Mouse (Mus musculus) neural tube, embryonic 13.5 days (tissue): ENCODE results near the gene Rps6ka2. TPM values are rescaled to one million over a fixed set of nuclear protein-coding genes. Genes with fewer than 3 reads are reported as not detected.

Source experiments
- ATAC-seq: fragments of 200-750 bp; cut with Nextera tagmentation; 2 replicates; pipeline ENCODE4 v1.8.0; 2017; ENCODE audit warnings: low read depth, mild to moderate bottlenecking, moderate TSS enrichment, moderate library complexity
- H3K27ac ChIP-seq: fragments of 300-500 bp; sonication (generic); replicated peaks from 2 replicates; pipeline ENCODE4 v1.5.1; 2015; ENCODE audit warnings: moderate library complexity, mild to moderate bottlenecking, inconsistent platforms
- H3K27me3 ChIP-seq: fragments of 300-500 bp; sonication (generic); 2 replicates; pipeline ENCODE4 v1.6.1; 2015; ENCODE audit warnings: mild to moderate bottlenecking, inconsistent platforms
- H3K36me3 ChIP-seq: fragments of 300-500 bp; sonication (generic); 2 replicates; pipeline ENCODE4 v1.6.1; 2015; ENCODE audit warnings: mild to moderate bottlenecking, inconsistent platforms
- H3K4me1 ChIP-seq: fragments of 300-500 bp; sonication (generic); replicated peaks from 2 replicates; pipeline ENCODE4 v1.6.1; 2015; ENCODE audit warnings: inconsistent platforms
- H3K4me2 ChIP-seq: fragments of 300-500 bp; sonication (generic); 2 replicates; pipeline ENCODE4 v1.6.1; 2015; ENCODE audit warnings: inconsistent platforms, mild to moderate bottlenecking, moderate library complexity
- H3K4me3 ChIP-seq: fragments of 300-500 bp; sonication (generic); 2 replicates; pipeline ENCODE4 v1.5.1; 2015; ENCODE audit warnings: mild to moderate bottlenecking, inconsistent platforms
- H3K9ac ChIP-seq: fragments of 300-500 bp; sonication (generic); 2 replicates; pipeline ENCODE4 v1.6.1; 2015; ENCODE audit warnings: moderate library complexity, mild to moderate bottlenecking, inconsistent platforms
- H3K9me3 ChIP-seq: fragments of 300-500 bp; sonication (generic); 2 replicates; pipeline ENCODE4 v1.6.1; 2016; ENCODE audit warnings: inconsistent platforms
- WGBS: fragments of 180-500 bp; shearing (Covaris S2); methylation state at CpG from one replicate; pipeline ENCODE4 v1.1.7; 2015; 5-methylcytosine and 5-hydroxymethylcytosine counted together
- polyA plus RNA-seq: library from polyadenylated mRNA; unstranded; fragments of >200 nt; fragmentation: Nextera tagmentation; extraction: Ambion mirVana; gene quantifications from 2 replicates; pipeline ENCODE4 v1.2.1, GENCODE M21; 2015

The Rps6ka2 gene
- polyA plus RNA-seq, 1 experiment from 2014 or later, result 23.5 TPM

GRCm38 (mm10) chr17:7146479-7146878 is 23.4 kb upstream of the Rps6ka2 start:
- Histone ChIP-seq H3K4me3 (no peak overlapping the region), H3K9me3 (no peaks in the 10 kb centered on the region), H3K27ac (no peak overlapping the region), H3K27me3 (no peaks in the 10 kb centered on the region), H3K4me2 (no peak overlapping the region), H3K9ac (no peak overlapping the region), H3K36me3 (no peaks in the 10 kb centered on the region), H3K4me1 (peaks cover 14% of the 10 kb centered on the region; the same call in 1 of the 2 replicates)
- 90% methylated on average over 7 of the region's 7 CpGs for WGBS
- ATAC-seq, result no peak

DNA sequence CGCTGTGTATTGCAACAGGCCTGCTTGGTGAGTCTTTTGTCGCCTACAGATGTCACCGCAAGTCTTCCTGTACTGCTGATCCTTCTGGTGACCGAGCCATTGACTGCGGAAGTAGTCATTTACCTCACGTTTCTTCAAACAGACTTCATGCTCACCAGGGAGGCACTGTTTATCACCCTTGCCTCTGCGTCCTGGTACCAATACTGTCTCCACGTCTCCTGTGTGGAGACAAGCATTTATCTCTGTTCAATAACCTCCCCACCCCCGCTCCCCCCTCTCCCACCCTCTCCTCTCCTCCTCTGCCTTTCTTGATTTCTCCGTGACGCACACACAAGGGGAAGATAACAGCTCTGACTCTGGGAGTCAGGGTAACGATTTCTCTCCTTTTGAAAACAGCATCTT is 22.0 kb upstream of the Rps6ka2 start:
- Histone ChIP-seq H3K4me1 (peaks cover 14% of the 10 kb centered on the region; the same call in 1 of the 2 replicates), H3K27me3 (no peaks in the 10 kb centered on the region), H3K9ac (no peak overlapping the region), H3K9me3 (no peaks in the 10 kb centered on the region), H3K27ac (no peak overlapping the region), H3K4me2 (no peak overlapping the region), H3K36me3 (no peaks in the 10 kb centered on the region), H3K4me3 (no peak overlapping the region)
- ATAC-seq, result no peak
- 38% methylated on average over 12 of the region's 12 CpGs for WGBS

DNA sequence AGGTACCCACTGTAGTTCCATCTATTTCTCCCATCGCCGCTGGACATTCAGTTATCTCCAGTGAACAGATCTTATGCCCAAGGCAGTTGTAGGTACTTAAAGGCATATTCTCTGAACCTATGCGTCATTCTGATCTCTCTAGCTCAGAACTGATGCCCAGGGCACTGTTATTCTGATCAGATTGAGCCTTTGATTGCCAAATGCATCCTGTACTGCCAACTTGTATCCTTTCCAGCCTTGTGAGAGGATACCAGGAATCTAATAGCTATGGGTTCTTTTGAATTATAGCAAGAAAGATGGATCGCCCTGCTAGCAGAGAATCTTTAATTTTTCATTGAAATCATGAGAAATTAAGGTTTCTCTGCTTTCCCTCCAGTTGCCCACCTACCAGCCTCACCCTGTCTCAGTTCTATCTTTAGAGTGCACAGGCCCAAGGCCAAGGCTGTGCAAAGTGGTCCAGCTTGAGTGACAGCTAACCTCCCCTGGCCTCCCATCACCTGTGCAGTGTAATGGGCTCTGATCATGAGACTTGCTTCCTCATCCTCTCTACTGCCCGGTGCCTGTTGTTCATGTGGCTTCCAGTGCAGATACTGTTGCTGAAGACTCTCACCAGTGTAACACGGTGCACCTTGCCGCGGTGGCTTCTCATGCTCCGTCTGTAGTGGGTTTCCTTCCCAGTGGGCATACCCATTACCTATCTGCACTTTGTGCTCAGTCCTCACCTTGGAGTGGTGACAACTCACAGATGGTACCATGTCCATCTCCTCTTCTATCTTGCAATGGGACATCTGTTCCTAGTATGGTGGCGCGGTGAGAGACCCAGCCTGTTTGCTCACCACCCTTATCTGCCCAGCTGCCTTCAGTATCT is 20.4 kb upstream of the Rps6ka2 start:
- Histone ChIP-seq H3K9ac (no peak overlapping the region), H3K4me1 (peaks cover 14% of the 10 kb centered on the region; the same call in 1 of the 2 replicates), H3K36me3 (no peaks in the 10 kb centered on the region), H3K9me3 (no peaks in the 10 kb centered on the region), H3K27ac (no peak overlapping the region), H3K4me2 (no peak overlapping the region), H3K4me3 (no peak overlapping the region), H3K27me3 (no peaks in the 10 kb centered on the region)
- WGBS, result 96% methylated on average over 11 of the region's 11 CpGs
- ATAC-seq, result no peak

DNA sequence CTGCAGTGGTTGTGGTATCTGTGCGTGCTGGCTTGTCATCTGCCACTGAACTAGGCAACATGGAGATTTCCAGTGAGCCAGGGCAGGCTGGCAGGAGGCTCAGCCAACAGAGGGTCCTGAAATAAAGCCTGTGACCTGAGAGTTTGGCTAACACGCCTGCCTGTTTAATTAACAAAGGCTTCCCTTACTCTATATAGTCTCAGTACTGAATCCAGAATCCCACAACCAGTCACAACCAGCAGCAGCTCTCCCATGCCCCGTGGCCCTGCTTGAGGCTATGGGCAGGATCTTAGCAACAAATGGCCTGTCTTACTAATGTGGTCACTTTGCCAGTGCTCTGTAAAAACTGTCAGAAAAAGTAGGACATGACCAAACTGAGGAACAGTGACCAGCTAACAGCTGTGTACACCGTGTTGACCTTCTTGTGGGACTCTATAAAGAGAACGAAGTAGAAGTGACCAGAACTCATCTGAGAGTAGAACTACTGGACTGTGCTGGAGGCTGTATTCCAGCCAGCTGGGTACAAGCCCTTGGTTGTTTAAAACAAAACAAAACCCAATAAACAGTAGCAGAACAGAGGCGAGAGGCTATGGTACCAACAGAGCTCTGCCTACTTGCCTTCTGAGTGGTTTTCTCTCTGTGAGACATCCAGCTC is 18.3 kb upstream of the Rps6ka2 start:
- Histone ChIP-seq H3K9me3 (no peaks in the 10 kb centered on the region), H3K36me3 (no peaks in the 10 kb centered on the region), H3K4me1 (peaks cover 7% of the 10 kb centered on the region; the same call in 1 of the 2 replicates), H3K4me2 (no peak overlapping the region), H3K9ac (no peak overlapping the region), H3K4me3 (no peak overlapping the region), H3K27me3 (no peaks in the 10 kb centered on the region), H3K27ac (no peak overlapping the region)
- no peak for ATAC-seq
- WGBS, result 78% methylated on average over 6 of the region's 6 CpGs

DNA sequence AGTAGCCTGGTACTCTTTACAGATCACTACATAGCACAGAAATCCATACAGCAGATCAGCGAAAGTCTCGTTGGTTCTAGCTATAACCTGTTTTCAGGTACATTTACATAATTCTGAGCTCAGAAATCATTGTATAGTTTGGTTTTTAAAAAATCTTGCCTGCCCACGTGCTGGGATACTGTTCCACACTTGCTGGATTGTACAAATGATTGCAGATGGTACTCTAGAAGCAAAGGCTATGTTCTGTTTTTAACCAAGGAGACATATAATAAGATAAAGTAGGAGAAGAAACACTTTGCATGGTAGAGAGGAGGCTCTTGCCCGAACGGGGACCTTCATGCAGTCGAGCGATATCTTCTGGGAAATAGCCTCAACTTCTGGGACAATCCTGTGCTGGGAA is 17.3 kb upstream of the Rps6ka2 start:
- ATAC-seq, result no peak

DNA sequence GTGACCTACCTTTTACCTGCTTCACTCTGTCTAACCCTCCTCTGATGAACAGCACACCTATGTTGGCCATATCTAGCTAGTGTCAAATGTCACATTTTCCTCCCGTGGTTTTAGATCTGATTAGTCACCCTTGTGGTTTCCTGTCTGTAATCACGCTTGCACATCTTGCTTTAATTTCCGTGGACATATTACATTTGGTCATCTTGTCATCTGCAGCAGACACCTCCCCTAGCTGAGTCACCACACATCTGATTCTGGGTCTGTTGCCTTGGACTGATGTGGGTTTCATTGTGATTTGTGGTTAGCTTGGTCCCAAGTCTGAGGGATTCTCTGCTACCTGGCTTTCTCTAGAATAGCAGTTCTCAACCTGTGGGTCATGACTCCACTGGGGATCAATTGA is 6.0 kb upstream of the Rps6ka2 start:
- Histone ChIP-seq H3K27ac (no peak overlapping the region), H3K9me3 (no peaks in the 10 kb centered on the region), H3K9ac (no peak overlapping the region), H3K27me3 (no peaks in the 10 kb centered on the region), H3K4me3 (no peak overlapping the region), H3K4me2 (no peak overlapping the region), H3K36me3 (no peaks in the 10 kb centered on the region), H3K4me1 (peaks cover 10% of the 10 kb centered on the region)
- 83% methylated on average over 3 of the region's 3 CpGs for WGBS
- ATAC-seq, result no peak

More for the DNA sequence above, 17.3 kb upstream of the Rps6ka2 start:
- Histone ChIP-seq H3K4me1 (peaks cover 12% of the 10 kb centered on the region; the same call in 1 of the 2 replicates), H3K4me2 (no peak overlapping the region), H3K4me3 (no peak overlapping the region), H3K9ac (no peak overlapping the region), H3K27me3 (no peaks in the 10 kb centered on the region), H3K27ac (no peak overlapping the region), H3K9me3 (no peaks in the 10 kb centered on the region), H3K36me3 (no peaks in the 10 kb centered on the region)
- 95% methylated on average over 7 of the region's 7 CpGs for WGBS

DNA sequence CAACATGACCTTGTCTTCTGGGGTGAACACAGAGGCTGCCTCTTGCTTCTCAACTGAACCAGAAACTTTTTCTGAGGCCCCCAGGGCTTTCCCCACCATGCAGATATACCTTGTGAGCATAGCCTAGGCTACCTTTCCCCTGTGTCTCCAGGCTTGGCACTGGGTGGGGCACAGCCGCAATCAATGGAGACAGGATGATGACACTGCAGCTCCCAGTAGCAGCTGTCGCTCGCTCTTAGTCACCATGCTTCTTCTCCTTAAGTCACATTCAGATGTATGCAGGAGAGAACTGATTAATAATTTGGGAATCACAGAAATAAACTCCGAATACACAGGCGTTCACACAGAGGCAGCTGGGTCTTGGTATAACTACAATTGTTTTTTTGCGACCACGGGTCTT is 4.4 kb upstream of the Rps6ka2 start:
- Histone ChIP-seq H3K27ac (no peak overlapping the region), H3K4me2 (no peak overlapping the region), H3K4me3 (no peak overlapping the region), H3K9me3 (no peaks in the 10 kb centered on the region), H3K9ac (no peak overlapping the region), H3K36me3 (no peaks in the 10 kb centered on the region), H3K4me1 (peaks cover 16% of the 10 kb centered on the region), H3K27me3 (no peaks in the 10 kb centered on the region)
- 98% methylated on average over 7 of the region's 7 CpGs for WGBS
- no peak for ATAC-seq

GRCm38 (mm10) chr17:7168961-7169626 is 821 bp upstream of the Rps6ka2 start:
- no peaks in the 10 kb centered on the region for H3K9me3 ChIP-seq
- WGBS, result 4% methylated on average over 15 of the region's 15 CpGs
- ATAC-seq, result peak; percentile 69
- peak overlapping the region; percentile 78 for H3K4me3 ChIP-seq
- H3K27me3 ChIP-seq, result no peaks in the 10 kb centered on the region
- no peaks in the 10 kb centered on the region for H3K36me3 ChIP-seq
- H3K4me1 ChIP-seq, result peaks cover 46% of the 10 kb centered on the region
- peak overlapping the region; percentile 94 for H3K27ac ChIP-seq
- peak overlapping the region; percentile 73 for H3K4me2 ChIP-seq
- peak overlapping the region; percentile 64 for H3K9ac ChIP-seq

DNA sequence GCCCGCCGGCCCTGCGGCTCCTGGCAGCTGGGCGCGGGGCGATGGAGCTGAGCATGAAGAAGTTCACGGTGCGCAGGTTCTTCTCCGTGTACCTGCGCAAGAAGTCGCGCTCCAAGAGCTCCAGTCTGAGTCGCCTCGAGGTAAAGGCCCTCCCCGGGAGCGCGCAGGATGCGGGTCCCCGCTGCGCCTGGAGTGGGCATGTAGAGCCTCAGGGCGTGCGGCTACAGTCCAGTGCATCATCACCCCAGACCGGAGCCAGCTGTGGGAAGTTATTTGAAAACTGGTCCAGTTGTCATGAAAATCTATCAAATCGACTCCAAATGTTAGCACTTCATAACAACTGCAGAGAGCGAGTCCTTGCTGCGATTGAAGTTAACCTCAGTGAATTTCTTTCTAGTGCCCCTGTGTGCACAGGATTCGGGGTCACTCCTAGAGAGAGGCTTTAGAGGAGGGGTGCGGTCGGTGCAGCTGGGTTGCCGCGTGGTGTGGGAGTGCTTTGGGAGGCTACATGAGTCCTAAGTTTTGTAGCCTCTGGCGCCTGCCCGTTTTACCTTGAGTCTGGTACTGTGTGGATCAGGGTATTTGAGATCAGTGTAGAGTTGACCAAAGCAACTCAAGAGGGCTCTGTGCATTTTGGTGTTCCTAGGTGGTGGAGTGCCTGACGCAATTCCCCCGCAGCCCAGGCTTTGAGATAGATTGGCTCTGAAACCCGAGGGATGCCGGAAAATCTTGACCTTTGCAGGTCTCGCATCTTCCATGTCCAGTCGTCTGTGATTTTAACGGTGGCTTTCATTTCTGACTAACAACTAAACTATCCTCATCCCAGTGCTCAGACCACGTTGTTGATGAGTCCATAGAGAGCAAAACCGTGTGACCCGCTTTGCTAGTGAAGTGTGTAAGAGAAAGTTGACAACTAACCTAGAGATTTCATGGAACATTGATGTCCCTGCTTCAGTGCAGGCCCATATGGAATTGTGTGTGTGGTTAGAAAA is 685 bp downstream of the Rps6ka2 start:
- Histone ChIP-seq H3K36me3 (no peaks in the 10 kb centered on the region), H3K27ac (peak overlapping the region; percentile 88), H3K9ac (peak overlapping the region; percentile 83), H3K27me3 (no peaks in the 10 kb centered on the region), H3K4me1 (peaks cover 46% of the 10 kb centered on the region), H3K4me2 (peak overlapping the region; percentile 73), H3K4me3 (peak overlapping the region; percentile 78), H3K9me3 (no peaks in the 10 kb centered on the region)
- peak; percentile 61; the same call in 1 of the 2 replicates for ATAC-seq
- 2% methylated on average over 43 of the region's 43 CpGs for WGBS

DNA sequence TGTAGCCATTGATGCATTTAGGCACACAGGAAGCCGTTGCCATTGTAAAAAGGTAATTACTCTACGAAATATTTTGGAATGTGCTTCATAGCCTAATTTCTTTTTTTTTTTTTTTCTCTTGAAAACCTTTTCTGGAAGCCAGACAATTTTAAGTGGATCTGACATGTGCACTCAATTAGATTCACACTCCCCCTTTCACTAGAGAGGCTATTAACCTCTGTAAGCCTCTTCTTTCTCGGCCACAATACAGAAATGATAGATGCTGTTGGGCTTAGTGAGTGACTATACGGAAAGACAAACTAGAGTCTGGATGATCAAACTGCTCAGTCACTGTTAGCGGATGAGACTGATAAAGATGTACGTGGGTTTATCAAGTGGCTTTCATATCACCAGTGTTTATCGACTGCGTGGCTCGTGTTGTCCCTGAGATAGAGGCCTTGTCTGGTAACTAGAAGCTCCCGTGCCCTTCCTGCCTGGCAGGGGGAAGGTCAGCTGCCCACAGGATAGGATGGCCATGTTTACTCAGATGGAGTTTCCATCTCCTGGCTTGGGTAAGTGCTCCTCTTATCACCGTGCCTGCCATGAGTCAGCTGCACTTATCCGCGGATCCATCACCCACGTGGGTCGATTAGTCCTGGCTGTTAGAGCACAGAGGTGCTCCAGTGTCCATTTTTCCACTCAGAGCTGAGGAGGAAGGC is 3.6 kb downstream of the Rps6ka2 start:
- H3K27ac ChIP-seq, result no peak overlapping the region
- peaks cover 52% of the 10 kb centered on the region for H3K4me1 ChIP-seq
- no peaks in the 10 kb centered on the region for H3K27me3 ChIP-seq
- no peak overlapping the region for H3K9ac ChIP-seq
- no peak for ATAC-seq
- no peaks in the 10 kb centered on the region for H3K9me3 ChIP-seq
- H3K4me3 ChIP-seq, result no peak overlapping the region
- H3K36me3 ChIP-seq, result no peaks in the 10 kb centered on the region
- 68% methylated on average over 15 of the region's 15 CpGs for WGBS
- H3K4me2 ChIP-seq, result no peak overlapping the region

DNA sequence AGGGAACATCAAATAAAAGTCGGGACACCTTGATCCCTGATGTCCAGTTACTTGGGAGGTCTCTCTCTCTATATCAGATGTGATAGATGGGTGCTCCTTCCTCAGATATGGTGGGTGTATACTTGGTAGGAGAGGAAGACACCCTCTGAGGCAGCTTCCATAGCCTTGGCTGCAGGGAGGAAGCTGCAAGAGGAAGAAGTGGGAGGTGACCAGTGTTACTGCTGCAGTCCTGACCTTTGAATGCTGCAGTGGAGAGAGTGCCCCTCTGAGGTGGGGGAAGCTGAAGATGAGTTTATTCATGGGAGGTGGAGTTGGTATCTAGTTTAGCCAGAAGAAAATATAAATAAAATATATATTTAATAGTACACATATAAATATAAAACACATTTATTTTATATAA is 5.4 kb downstream of the Rps6ka2 start:
- Histone ChIP-seq H3K9me3 (no peaks in the 10 kb centered on the region), H3K4me2 (no peak overlapping the region), H3K4me1 (peaks cover 45% of the 10 kb centered on the region), H3K27ac (no peak overlapping the region), H3K4me3 (no peak overlapping the region), H3K9ac (no peak overlapping the region), H3K36me3 (no peaks in the 10 kb centered on the region), H3K27me3 (no peaks in the 10 kb centered on the region)
- 90% methylated on average over 1 of the region's 1 CpGs for WGBS
- no peak for ATAC-seq
